Mouse (Mus musculus): Measurements from ENCODE around the gene Brsk2. TPM values are rescaled to one million over a fixed set of nuclear protein-coding genes. Genes with fewer than 3 reads are reported as not detected.
"Not testable (repeated sequence)": the region's sequence is repeated elsewhere in the genome, so short reads cannot be mapped to it uniquely, and the experiment has no call there.

Gene Brsk2
- total RNA-seq (2021) = 1 to 10 TPM; 1.6 to 2.1 TPM
- long read RNA-seq, experiment 1, partial matches to known transcripts = 2 of 2 reads
- long read RNA-seq, experiment 1, other reads (novel, unspliced or antisense) = 0 of 2 reads
- long read RNA-seq, experiment 2 = 0 reads

DNA sequence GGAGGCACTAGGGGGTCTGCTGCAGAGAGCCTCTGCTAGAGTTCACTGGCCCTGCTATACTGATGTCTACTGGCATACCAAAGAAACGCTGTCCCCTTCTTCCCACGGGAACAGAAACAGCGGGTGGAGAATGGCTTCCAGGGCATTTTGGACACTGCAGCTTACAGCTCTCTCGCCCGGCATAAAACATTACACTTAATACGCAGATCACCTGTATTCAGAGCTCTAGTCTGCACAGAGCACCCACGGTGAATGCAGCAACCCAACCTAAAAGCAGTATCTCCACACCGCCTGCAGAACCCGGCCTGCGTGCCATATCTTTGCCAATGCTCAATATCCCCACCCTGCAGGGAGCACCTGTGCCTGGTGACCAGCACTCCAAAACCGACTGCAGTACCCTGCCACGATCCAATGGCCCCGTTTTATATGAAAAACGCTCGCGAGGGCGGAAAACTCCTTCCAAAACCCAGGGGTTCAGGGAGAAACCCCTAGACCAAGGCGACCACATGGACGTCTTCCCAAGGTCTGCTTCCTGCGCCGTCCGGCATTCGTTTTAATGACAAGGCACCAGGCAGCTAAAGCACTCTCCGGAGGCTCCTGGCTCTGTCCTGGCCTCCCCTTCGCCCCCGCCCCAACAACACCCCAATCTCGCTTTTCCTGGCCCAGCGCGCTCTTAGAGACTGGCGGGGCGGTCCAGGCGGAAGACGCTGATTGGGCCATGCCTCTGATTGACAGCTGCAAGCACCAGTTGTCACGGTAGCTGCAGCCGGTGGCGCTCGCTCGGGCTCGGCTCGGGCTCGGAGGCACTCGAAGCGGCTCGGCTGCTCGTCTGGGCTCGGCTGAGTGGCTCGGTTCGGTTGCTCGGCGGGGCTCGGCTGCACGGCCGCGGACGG lies at the start of gene Brsk2:
Brsk2 (plus strand) TSS at position 846 of the 893 bp plus-strand sequence.
- DNase-seq = peak; percentile 97

DNA sequence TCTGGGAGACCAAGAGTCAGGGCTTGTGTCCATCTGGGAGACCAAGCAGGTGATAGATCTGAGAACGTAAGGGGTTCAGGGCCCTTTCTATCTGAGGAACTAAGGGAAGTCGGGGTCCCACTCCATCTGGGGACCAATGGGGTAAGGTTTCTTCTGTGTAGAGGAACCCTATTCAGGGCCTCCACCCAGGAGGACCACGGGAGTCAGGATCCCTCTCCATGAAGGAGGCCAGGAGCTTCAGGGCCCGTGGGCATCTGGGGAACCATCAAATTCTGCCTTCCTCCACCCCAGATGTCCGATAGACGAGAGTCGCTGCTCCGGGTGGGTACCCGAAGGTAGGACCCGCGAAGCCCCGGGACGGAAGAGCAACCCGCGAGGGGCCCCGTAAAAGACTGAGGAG lies 47.7 kb upstream of the Brsk2 start:
- peak in 1 of 2 experiments; percentile 3 for DNase-seq

DNA sequence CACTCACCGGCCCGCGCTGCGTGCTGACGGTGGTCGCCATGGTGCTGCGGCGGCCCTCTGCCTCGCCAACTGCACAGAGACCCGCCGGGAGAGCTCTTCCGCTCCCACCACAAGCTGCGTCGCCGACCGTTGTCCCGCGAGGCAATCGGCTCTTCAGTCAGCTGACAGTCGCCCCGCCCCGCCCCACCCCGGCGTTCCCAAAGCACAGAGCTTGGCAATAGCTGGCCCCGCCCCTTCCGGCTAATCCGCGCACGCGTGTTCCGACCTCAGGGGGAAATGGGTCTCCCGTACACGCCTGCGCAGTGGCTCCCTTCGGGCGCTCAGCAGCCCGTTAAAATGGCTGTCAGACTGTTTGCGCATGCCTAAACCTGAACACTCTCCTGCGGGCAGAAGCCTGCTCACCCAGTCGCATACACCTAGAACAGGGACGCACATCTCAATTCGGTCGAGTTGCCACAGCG lies 47.3 kb upstream of the Brsk2 start:
- peak; percentile 100 for DNase-seq

DNA sequence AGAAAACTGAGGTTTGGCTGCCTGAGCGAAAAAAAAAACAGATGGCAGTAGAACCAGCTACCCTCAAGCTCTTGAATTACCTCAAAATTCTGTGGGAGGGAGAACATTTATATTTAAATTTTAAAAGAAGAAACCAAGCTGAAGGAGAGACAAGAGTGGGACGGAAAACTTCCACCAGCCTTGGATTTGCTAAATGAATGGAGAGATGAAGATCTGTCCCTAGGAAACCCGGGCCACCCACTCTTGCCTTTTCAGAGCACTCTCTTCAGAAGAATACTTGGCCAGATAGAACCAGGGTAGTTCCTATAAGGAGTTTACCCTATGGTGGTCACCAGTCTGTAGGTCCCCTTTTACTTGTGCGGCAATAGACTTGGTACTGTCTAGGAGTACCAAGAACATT lies 46.8 kb upstream of the Brsk2 start:
- DNase-seq = no peak

DNA sequence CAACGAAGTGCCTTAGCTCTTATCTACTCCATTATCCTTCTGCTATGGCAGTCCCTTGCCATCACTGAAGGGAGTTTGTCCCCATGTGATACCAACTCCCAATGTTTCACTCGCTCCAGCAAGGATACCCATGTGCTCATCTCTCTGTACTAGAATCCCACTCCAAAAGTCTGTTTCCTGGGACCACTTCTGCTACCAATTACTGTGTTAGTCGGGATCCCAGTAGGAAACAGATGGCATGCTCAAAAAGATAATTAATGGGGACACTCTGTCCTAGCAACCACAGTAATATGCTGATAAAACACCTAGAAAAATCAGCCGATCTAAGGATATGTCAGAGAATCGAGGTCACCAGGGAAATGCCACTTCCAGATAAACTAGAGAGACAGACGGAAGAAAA lies 41.0 kb upstream of the Brsk2 start:
- DNase-seq = no peak

DNA sequence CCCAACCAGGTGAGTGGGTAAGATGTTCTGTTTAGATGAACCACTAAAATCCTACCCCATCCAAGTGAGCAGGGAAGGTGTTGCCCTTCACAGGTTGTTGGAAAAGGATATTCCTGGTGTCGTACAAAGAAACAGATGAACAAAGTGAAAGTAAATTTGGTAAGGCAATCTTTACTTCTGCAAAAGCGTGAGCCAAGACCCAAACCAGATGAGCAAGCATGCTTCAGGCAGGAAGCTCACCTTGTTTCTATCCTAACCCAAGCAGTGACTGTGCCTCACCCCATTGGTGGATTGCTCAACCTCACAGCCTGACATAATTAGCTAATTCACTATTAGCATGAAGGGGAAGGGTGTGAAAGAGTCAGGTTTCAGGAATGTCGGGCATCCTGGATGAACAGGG lies 38.2 kb upstream of the Brsk2 start:
- no peak for DNase-seq

DNA sequence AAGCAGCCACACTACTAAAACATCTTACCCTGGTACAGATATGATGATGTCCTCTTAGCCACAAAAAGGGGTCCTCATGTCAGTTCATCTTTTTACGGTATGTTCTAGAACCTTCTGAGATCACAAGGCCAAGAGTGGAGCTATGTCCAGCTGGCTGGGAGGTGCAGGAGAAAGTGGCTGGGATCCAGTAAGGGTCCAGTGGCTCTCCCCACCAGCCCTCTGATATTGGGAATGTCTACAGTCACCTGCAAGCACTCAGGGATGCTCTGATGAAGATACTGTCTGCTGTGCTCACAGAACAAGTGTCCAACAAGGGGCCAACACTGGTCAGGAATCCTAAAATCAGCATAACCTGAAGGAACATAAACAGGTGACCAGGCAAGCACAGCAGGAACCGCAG lies 31.1 kb upstream of the Brsk2 start, which contains the start of gene Tollip:
Tollip (minus strand) TSS at position 101 of the 400 bp plus-strand sequence.
- DNase-seq = no peak

DNA sequence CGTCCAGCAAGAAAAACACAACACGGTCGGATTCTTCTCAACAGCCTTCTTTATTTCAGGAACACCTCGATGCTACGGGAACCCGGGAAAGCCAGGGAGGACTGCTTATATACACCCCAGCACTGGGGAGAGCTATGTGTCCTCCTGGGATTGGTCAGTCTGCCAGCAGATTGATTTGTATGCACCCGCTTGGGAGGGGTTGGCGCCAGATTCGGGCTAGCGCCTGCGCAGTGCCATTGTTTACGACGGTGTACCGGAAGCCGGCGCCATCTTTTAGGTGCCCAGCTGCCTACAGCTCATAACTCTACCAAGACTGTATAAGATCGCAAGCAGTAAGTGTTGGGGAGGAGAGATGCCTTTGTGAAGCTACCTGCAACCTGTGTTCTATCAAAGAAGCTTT lies 25.4 kb upstream of the Brsk2 start:
- not testable (repeated sequence) for DNase-seq

DNA sequence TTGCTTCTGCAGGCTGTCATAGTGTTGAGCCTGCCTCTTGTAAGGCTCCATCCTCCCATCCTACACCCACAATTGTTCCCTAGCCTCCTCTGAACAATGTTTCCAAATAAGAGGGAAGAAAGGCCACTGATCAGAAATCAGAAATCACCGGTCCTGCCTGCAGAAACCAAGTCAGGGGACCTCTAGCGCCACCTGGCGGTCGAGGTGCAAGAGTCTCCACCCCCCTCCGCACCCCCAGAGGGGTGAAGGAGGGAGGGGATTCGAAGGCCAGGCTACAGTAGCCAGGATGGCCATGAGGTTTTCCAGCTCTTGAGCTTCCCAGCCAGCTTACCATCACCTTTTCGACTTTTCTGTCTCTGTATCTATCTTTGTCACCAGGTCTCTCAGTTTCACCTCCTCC lies 24.6 kb upstream of the Brsk2 start:
- peak; percentile 82 to 87 for DNase-seq

DNA sequence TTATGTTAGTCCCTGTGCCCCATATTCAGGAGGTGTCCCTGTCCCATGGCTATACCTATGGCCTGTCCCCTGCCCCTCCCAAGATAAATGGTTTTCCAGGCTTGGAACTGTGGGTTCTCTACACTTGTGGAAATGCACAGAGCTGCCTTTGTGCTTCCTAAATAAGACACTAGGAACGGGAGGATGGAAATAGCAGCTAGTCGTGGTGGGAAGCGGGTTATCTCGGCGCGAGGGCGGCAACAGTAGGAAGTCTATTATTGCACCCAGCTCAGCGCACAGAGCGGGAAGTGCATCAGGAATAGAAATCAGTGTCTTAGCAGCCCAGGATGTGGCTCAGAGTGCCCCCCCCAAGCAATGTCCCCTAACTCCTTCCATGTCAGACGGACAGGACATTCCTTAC lies 20.9 kb upstream of the Brsk2 start:
- no peak for DNase-seq

DNA sequence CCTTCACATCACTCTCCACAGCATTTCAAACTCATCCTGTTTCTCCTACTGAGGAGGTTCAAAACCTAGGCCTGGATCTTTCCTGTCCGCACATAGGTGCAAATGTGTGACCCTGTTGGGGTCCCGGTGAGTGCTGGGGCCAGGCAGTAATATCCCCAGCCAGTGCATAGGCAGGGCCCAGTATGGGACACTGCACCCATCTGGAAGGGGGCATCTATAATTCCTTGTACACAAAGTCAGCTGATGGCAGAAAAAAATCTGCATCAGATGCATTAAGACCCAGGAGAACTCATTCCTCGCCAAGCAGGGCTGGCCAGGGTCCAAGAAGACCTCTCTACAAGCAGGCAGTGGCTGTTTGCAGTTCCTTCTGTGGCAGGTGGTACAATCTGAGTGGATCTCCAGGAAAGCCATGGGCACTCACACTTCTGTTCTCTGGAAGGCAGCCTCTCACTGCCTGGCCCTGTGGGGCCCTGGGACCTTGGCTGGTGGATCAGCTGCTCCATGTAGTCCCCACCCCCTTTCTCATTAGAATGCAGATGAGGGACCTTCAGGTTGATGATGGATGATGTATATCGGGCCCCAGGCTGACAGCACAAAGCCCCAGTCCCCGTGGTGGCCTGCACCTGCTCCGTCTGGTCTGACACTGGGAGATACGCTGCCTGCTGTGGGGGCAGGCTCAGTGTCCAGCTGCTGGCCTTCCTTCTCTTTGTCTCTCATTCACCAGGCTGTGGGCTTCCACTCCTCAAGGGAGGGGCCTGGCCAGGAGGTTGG lies 15.2 kb upstream of the Brsk2 start:
- DNase-seq = no peak

DNA sequence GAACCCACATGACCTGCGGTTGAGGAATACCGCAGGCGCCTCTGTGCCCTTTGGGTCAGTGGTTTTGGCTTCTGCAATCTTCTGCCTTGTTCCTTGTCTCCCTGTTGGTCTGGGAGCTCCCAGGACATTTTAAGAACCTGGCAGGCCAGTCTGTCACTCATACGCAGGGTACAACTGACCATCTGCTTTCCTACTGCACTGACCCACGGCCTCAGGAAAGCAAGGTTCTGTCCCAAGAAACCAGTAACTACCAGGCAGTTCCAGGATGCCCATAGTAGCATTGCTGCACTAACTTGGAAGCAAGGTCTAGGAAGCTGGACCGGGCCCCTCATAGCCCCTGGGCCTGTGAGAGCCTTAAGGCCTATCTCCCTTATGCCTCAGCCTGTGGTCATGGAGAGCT lies 14.6 kb upstream of the Brsk2 start:
- no peak for DNase-seq

DNA sequence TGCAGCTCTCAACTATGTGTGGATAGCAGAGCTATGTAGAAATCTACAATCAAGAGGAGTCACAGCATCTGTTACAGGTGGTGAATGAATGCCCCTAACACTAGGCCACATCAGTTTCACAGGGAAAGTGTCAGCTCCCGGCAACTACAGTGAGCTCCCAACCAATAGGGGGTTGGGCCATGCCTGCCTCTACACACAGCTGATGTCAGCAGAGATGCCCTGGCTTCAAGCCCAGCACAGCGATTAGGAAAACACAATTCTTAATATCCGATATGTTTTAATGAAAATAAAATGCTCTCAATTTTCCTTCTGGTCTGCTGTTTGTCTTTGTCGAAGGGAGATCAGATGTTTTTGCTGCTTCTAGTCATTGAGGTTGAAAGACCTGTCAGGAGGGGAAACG lies 6.1 kb upstream of the Brsk2 start:
- DNase-seq = no peak

DNA sequence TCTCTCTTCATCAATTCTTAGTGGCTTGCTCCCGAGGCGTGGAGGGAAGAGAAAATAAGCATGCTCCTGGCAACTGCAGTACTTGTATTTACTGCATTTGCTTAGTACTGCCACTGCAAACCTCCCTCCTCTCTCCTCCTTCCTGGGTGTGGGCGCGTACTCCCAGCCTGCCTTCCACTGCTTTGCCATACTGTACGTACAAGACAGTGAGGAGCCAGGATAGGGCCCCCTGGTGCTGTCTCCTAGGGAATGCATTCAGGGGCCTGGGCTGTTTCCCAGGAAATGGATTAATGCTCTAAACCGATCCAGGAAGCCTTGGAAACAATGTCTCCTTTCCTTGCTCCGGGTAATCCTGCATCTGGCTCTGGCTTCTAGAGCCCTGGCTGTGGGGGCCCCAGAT lies 3.6 kb upstream of the Brsk2 start:
- DNase-seq = no peak

DNA sequence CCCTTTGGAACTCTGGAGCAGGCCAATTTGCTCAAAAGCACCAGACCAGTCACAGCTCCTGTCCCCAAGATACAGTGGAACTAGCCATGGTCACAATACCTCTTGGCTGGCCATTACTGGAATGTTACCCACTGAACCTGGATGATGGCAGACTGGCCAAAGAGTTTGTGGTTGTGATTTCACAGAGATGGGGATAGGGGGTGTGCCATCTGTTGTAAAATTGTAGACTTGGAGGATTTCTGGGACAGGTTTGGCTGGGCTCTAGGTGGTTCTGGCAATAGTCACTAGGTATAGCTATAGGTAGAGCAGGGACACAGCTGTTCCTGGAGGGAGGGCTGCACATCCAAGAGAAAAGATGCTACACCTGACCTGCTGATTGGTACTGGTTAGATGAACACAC lies 2.0 kb upstream of the Brsk2 start:
- no peak for DNase-seq

DNA sequence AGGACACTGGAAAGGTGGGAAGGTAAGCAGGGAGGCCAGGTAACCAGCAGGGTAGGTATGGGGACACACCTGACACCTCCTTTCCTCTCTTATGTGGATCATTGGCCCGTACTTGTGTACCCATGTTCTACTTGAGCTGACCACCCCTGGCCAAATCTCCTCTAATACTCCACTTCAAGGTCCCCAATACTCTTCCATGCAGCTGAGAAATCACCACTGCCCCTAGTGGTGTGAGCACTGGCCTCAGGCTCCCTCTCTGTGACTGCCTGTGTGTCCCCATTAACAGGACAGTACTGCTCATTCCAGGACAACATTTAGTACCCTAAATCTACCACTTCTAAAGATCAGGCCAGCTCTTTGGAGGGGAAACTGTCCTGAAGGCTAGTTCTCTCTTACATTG lies 1.5 kb upstream of the Brsk2 start:
- DNase-seq = no peak

DNA sequence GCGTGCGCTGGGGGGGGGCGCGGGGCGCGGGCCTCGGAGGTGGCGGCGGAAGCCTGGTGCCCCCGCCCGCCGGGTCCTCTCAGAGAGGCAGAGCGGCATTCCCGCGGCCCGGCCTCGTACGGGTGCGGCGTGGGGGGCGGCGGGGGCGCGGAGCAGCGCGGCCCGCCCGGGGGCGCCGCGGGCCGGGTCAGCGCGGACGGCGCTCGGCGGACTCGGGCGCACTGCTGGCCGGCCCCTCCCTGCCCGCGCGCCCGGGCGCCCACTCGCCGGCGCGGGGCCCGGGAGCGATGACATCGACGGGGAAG lies 200 bp downstream of the Brsk2 start:
- no peak for DNase-seq

DNA sequence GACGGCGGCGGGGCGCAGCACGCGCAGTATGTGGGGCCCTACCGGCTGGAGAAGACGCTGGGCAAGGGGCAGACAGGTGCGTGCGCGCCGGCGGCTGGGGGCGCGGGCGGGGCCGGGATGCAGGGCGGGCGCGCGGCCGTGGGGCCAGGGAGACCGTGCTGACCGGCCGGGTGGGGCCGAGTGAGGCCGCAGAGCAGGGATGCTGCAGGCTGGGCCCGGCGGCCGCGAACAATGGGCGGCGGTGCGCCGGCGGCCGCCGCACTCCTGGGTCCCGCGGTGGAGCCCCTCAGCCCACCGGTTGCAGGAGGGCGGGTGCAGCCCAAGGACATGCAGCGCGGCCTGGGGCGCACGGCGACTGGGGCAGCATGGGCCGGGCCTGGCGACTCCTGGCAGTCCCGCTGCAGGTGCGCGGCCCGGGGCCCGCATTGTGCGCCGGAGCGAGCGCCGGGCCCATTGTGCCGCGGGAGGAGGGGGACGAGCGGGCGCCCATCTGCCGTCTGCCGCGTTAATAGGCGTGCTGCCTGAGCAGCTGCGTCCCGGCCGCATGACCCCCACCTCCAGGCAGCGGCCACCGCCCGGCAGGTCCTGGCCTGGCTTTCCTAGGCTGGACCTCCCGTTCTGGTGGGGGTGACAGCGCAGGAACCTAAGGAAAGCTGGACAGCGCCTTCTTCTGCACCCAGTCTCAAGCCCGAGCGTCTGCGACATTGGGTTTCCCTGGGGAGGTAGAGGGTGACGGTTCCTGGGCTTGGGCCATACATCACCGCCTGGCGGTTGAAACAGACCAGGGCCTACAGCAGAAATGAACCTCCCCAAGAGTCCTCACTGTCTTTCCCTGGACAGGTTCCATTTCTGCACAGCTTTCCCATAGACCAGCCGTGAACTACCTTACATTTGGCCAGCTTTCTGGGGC lies 808 bp downstream of the Brsk2 start:
- peak in 1 of 2 experiments; percentile 34 for DNase-seq

DNA sequence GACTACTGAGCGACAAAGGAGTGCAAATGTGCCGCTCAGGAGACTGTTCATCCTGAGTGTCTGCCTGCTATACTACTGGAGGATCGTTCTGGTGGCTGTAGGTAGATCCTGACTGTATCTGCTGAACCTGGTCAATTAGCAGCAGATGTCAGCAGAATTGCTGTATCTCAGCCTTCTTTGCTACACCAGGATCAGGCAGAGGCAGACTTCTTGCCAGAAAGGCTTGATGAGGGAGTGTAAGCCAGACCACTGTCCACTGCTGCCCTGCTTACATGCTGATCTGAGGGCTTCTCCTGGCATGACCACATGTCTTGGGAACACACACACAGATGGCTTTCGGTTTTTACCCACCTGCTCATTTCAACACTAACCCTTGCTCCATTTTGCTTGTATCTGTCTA lies 2.3 kb downstream of the Brsk2 start:
- no peak for DNase-seq

DNA sequence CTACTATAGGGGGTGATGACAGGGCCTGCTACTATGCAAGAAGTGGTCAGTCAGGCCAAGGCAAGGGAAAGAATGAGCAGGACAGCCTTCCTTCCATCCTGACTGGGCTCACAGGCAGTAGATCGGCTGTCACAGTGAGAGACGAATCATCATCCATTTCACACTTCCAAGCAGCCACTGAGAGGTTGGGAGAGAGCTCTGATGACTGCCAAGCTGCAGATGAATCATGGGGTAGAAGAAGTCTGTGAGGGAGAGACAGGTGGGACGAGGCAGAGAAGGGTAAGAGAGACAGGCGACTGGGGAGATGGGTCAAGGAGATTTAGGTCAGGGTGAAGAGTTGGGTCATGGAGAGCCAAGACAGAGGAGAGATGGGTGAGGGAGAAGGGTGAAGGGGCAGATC lies 3.4 kb downstream of the Brsk2 start:
- no peak for DNase-seq

DNA sequence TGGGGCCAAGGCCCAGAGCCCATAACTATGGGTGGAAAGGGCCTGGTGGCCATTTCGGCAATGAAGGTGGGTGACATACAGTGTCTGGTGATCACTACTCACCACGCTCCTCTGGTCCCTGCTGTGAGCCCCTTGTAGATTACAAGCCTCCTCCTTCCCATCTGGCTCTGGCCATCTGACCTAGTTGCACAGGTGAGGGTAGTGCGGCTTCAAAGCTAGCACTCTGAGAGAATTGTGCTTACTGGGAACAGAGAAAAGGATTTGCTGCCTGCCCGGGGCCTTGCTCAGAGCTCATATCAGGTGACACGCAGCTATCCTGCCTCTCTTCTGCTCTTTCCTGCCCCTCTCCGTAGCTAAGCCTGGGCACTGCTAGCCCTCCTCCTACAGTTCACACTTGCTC lies 4.1 kb downstream of the Brsk2 start:
- DNase-seq = no peak

DNA sequence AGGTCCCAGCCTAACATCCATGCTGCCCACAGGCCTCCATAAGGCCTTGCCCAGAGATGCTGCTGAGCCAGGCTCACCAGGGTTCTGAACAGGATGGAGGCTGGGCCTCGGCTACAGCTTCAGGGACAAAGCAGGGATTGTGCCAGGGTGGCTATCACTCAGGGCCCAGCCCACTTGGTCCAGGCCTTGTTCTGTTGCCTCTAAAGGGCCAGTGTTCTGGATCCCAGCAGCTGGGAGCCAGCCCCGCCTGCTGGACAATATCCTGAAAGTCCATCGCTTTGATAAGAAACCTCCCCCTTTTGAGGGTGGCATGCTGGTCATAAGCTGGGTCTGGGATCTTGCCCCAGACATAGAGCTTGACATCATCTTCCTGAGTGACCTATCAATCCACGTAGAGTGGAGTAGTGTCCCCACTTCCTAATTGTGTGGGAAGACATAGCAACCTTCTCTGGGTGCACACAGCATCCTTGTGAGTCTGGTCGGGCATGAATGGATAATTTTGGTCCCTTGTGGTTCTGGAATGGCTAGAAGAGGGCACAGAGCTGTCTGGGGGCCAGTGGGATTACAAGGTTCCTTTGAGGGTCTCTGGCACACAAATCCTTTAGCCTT lies 6.1 kb downstream of the Brsk2 start:
- DNase-seq = no peak
